Mouse (Mus musculus) heart, embryonic 12.5 days (tissue): ENCODE measurements at regions not wholly inside any gene's neighbourhood (a gene's known extent, or its start where the extent isn't known, plus 50 kb on each side); places are given as distances from the start of the nearest gene placed in this dataset.
"Not testable (repeated sequence)": the region's sequence is repeated elsewhere in the genome, so short reads cannot be mapped to it uniquely, and the experiment has no call there.

Source experiments
- ATAC-seq: fragments of 200-750 bp; cut with Nextera tagmentation; 2 replicates; pipeline ENCODE4 v1.8.0; 2017; ENCODE audit warnings: moderate TSS enrichment, moderate library complexity; ENCODE audit not compliant: insufficient number of reproducible peaks, low FRiP score
- H3K27ac ChIP-seq: fragments of 300-500 bp; sonication (generic); 2 replicates; pipeline ENCODE4 v1.5.1; 2016; ENCODE audit warnings: mild to moderate bottlenecking, moderate library complexity; ENCODE audit not compliant: poor library complexity, severe bottlenecking
- H3K27me3 ChIP-seq: fragments of 300-500 bp; sonication (generic); replicated peaks from 2 replicates; pipeline ENCODE4 v1.6.1; 2016; ENCODE audit warnings: mild to moderate bottlenecking, moderate library complexity
- H3K36me3 ChIP-seq: fragments of 300-500 bp; sonication (generic); 2 replicates; pipeline ENCODE4 v1.6.1; 2016; ENCODE audit warnings: mild to moderate bottlenecking, moderate library complexity
- H3K4me1 ChIP-seq: fragments of 300-500 bp; sonication (generic); replicated peaks from 2 replicates; pipeline ENCODE4 v1.6.1; 2016; ENCODE audit warnings: mild to moderate bottlenecking
- H3K4me2 ChIP-seq: fragments of 300-500 bp; sonication (generic); 2 replicates; pipeline ENCODE4 v1.6.1; 2016; ENCODE audit warnings: mild to moderate bottlenecking, moderate library complexity
- H3K4me3 ChIP-seq: fragments of 300-500 bp; sonication (generic); 2 replicates; pipeline ENCODE4 v1.5.1; 2016; ENCODE audit warnings: mild to moderate bottlenecking
- H3K9ac ChIP-seq: fragments of 300-500 bp; sonication (generic); 2 replicates; pipeline ENCODE4 v1.6.1; 2016; ENCODE audit warnings: mild to moderate bottlenecking, moderate library complexity
- H3K9me3 ChIP-seq: fragments of 300-500 bp; sonication (generic); replicated peaks from 2 replicates; pipeline ENCODE4 v1.6.1; 2016; ENCODE audit warnings: mild to moderate bottlenecking, moderate library complexity
- WGBS: fragments of 180-500 bp; shearing (Covaris S2); methylation state at CpG from one replicate; pipeline ENCODE4 v1.1.7; 2016; 5-methylcytosine and 5-hydroxymethylcytosine counted together

DNA sequence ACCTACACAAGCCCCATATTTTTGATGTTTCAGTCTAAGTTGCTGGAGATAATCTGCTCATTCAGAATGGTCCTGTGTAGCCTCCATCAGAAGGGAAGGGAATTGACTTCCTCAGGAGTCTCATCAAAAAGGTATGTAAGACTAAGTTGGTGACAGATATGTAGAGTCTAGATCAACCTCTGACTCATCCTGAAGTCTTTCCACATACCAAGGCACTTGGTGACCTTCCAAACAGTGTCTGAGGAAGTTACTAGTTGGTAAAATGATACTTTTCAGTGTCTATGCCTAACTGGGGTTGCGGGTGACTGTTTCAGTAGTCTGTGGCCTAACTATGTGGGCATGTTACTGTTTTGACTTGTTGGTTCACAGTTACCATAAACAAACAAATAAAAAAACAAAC, 133.0 kb upstream of the Plcb4 start:
- ATAC-seq = no peak
- WGBS = 95% methylated on average over 1 of the region's 1 CpGs
- H3K9ac ChIP-seq = no peak overlapping the region

DNA sequence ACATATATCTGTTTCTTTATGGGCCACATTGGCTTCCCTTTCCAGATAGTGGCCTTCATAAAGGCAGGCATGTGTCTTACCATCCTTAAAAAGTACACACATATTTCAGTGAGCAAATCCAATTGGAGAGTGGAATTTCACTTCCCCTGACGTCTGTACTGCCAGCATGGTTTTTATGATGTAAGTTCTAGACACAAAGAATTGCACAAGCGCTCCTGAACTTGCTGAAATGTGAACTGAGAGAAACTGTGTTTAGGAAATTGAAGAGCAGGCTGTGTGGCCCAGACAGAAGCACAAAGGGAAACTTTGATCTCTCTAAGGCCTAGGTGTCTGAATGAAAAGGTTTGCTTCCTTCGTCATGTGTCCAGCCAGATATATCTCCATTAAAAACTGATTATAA, 129.2 kb upstream of the Plcb4 start:
- Histone ChIP-seq H3K36me3 (no peaks in the 10 kb centered on the region), H3K4me2 (no peak overlapping the region), H3K27me3 (no peaks in the 10 kb centered on the region), H3K4me3 (no peak overlapping the region), H3K27ac (no peak overlapping the region), H3K9me3 (0 out of 2 replicates have a peak, but pooled peaks cover 6% of the 10 kb centered on the region), H3K9ac (no peak overlapping the region), H3K4me1 (no peaks in the 10 kb centered on the region)
- no peak for ATAC-seq
- WGBS = 69% methylated on average over 3 of the region's 3 CpGs

More for the DNA sequence above, 133.0 kb upstream of the Plcb4 start:
- H3K27ac ChIP-seq = no peak overlapping the region
- no peaks in the 10 kb centered on the region for H3K27me3 ChIP-seq
- H3K9me3 ChIP-seq = no peaks in the 10 kb centered on the region
- H3K4me1 ChIP-seq = no peaks in the 10 kb centered on the region
- H3K36me3 ChIP-seq = no peaks in the 10 kb centered on the region
- no peak overlapping the region for H3K4me2 ChIP-seq
- no peak overlapping the region for H3K4me3 ChIP-seq

- 9% methylated on average over 11 of the region's 11 CpGs for WGBS
- Histone ChIP-seq H3K4me3 (peak overlapping the region; percentile 31), H3K4me1 (peaks cover 25% of the 10 kb centered on the region), H3K36me3 (no peaks in the 10 kb centered on the region), H3K27ac (peak overlapping the region; percentile 83), H3K9me3 (0 out of 2 replicates have a peak, but pooled peaks cover 13% of the 10 kb centered on the region), H3K4me2 (peak overlapping the region; percentile 62), H3K27me3 (no peaks in the 10 kb centered on the region), H3K9ac (no peak overlapping the region)
- ATAC-seq = peak; percentile 76
These were observed 122.4 kb upstream of the Plcb4 start for GRCm38 (mm10) chr2:135536303-135536871.

GRCm38 (mm10) chr2:135538022-135538421, 120.8 kb upstream of the Plcb4 start:
- no peaks in the 10 kb centered on the region for H3K36me3 ChIP-seq
- H3K4me2 ChIP-seq = no peak overlapping the region
- no peaks in the 10 kb centered on the region for H3K27me3 ChIP-seq
- no peak overlapping the region for H3K4me3 ChIP-seq
- H3K9me3 ChIP-seq = peaks cover 12% of the 10 kb centered on the region; the same call in 1 of the 2 replicates
- H3K9ac ChIP-seq = no peak overlapping the region
- no peak for ATAC-seq
- H3K4me1 ChIP-seq = peaks cover 25% of the 10 kb centered on the region
- H3K27ac ChIP-seq = peak overlapping the region; percentile 83
- WGBS = 75% methylated on average over 2 of the region's 2 CpGs

- Histone ChIP-seq H3K4me1 (peaks cover 22% of the 10 kb centered on the region), H3K27me3 (no peaks in the 10 kb centered on the region), H3K9me3 (peaks cover 12% of the 10 kb centered on the region; the same call in 1 of the 2 replicates), H3K36me3 (no peaks in the 10 kb centered on the region), H3K9ac (no peak overlapping the region), H3K4me2 (no peak overlapping the region), H3K4me3 (no peak overlapping the region), H3K27ac (no peak overlapping the region)
- ATAC-seq = no peak
- 77% methylated on average over 2 of the region's 2 CpGs for WGBS
These were observed 117.8 kb upstream of the Plcb4 start for GRCm38 (mm10) chr2:135541058-135541457.

GRCm38 (mm10) chr2:135541930-135542329, 116.9 kb upstream of the Plcb4 start:
- H3K9ac ChIP-seq = no peak overlapping the region
- H3K27me3 ChIP-seq = no peaks in the 10 kb centered on the region
- no peak overlapping the region for H3K27ac ChIP-seq
- H3K9me3 ChIP-seq = peaks cover 12% of the 10 kb centered on the region; the same call in 1 of the 2 replicates
- H3K4me2 ChIP-seq = no peak overlapping the region
- ATAC-seq = no peak
- no peaks in the 10 kb centered on the region for H3K36me3 ChIP-seq
- H3K4me1 ChIP-seq = peaks cover 16% of the 10 kb centered on the region
- no peak overlapping the region for H3K4me3 ChIP-seq

DNA sequence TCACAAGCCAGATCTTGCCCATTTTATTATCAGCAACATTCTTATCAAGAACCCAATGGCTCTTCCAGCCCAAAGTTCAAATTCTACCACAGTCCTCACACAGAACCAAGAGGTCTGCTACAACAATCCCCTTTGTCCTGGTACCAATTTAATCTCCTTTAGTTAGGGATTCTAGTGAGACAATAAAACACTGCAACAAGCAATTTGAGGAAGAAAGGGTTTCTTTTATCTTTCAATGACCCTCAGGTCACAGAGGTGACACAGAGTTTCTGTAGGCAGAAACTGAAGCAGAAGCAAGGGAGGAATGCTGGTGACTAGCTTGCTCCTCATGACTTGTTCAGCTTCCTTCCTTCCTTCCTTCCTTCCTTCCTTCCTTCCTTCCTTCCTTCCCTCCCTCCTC, 113.9 kb upstream of the Plcb4 start:
- Histone ChIP-seq H3K9ac (no peak overlapping the region), H3K9me3 (peaks cover 5% of the 10 kb centered on the region; the same call in 1 of the 2 replicates), H3K4me2 (no peak overlapping the region), H3K4me3 (no peak overlapping the region), H3K36me3 (no peaks in the 10 kb centered on the region), H3K27me3 (no peaks in the 10 kb centered on the region), H3K27ac (no peak overlapping the region), H3K4me1 (no peaks in the 10 kb centered on the region)
- ATAC-seq = no peak

DNA sequence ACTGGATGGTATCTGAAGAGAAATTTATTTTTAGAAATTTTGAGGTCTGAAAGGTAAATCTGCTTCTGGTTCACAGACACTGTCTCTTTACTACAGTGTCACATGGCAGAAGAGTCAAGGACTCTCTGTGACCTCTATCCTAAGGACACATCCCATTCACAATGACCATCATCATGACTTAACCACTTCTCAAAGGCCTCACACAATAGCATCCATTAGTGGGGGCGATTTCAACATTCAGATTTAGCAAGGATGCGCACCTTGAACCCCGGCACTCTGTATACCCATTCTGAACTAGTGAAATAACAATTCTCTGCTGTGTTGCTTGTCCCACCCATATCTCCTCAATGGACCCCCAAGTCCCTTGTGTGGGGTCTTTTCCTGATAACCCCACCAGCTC, 110.8 kb upstream of the Plcb4 start:
- ATAC-seq = no peak
- Histone ChIP-seq H3K4me3 (no peak overlapping the region), H3K36me3 (no peaks in the 10 kb centered on the region), H3K4me2 (no peak overlapping the region), H3K27ac (no peak overlapping the region), H3K27me3 (no peaks in the 10 kb centered on the region), H3K9me3 (peaks cover 3% of the 10 kb centered on the region; the same call in 1 of the 2 replicates), H3K9ac (no peak overlapping the region), H3K4me1 (no peaks in the 10 kb centered on the region)
- 76% methylated on average over 3 of the region's 3 CpGs for WGBS

GRCm38 (mm10) chr2:135553031-135553430, 105.8 kb upstream of the Plcb4 start:
- Histone ChIP-seq H3K4me1 (no peaks in the 10 kb centered on the region), H3K27ac (no peak overlapping the region), H3K4me2 (no peak overlapping the region), H3K36me3 (no peaks in the 10 kb centered on the region), H3K9ac (no peak overlapping the region), H3K4me3 (no peak overlapping the region), H3K27me3 (no peaks in the 10 kb centered on the region), H3K9me3 (peaks cover under 1% of the 10 kb centered on the region; the same call in 1 of the 2 replicates)
- no peak for ATAC-seq
- WGBS = 39% methylated on average over 3 of the region's 3 CpGs

- H3K27ac ChIP-seq, H3K36me3 ChIP-seq, H3K9me3 ChIP-seq, H3K4me1 ChIP-seq, H3K4me3 ChIP-seq, H3K4me2 ChIP-seq, H3K9ac ChIP-seq, ATAC-seq, H3K27me3 ChIP-seq: not testable (repeated sequence)
- WGBS = 86% methylated on average over 8 of the region's 8 CpGs
These were observed 100.8 kb upstream of the Plcb4 start for GRCm38 (mm10) chr2:135558026-135558425.

DNA sequence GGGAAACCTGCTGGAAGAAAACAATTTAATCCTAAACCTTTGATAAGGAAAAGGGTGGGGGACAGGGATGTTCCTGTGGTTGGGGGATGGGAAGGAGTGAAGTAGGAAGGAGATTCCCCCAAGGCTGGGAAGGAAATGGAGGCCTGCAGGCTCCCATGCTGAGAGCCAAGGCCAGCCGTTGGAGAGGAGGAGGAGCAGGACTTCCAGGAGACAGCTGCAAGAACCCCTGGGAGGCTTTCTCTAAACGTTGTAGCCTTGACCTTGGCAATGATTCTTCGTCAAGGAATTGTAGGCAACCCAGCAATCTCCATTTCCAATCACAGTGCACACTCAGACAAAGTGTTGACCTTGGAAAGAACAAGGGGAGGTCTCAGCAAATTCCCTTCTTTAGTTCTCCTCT, 99.5 kb upstream of the Plcb4 start:
- Histone ChIP-seq H3K27me3 (no peaks in the 10 kb centered on the region), H3K27ac (no peak overlapping the region), H3K9me3 (peaks cover 6% of the 10 kb centered on the region), H3K4me3 (no peak overlapping the region), H3K4me1 (peaks cover 4% of the 10 kb centered on the region; the same call in 1 of the 2 replicates), H3K4me2 (no peak overlapping the region), H3K36me3 (no peaks in the 10 kb centered on the region), H3K9ac (no peak overlapping the region)
- no peak for ATAC-seq
- 40% methylated on average over 3 of the region's 3 CpGs for WGBS
